Mouse (Mus musculus) G1E (cell line): ENCODE data around the gene Cdhr5.

Experiments
- CTCF ChIP-seq: IDR thresholded peaks from 2 replicates; pipeline ENCODE4 v1.5.1; 2012; ENCODE audit warnings: low read depth, low read length, inconsistent platforms, mixed read lengths
- GATA1 ChIP-seq: IDR thresholded peaks from 2 replicates; pipeline ENCODE4 v1.6.1; 2012; ENCODE audit warnings: borderline replicate concordance, low read length, inconsistent platforms, mixed read lengths
- POLR2AphosphoS5 ChIP-seq: IDR thresholded peaks from 2 replicates; pipeline ENCODE4 v1.6.1; 2012; ENCODE audit warnings: low read depth, low read length, inconsistent platforms; ENCODE audit not compliant: insufficient replicate concordance
- TAL1 ChIP-seq: conservative IDR thresholded peaks from 2 replicates; pipeline ENCODE4 v1.6.1; 2012; ENCODE audit warnings: low read depth, low read length, inconsistent platforms, mixed read lengths

GRCm38 (mm10) chr7:141319446-141319845 lies 42.9 kb upstream of the Cdhr5 start:
- TF ChIP-seq CTCF: no peak
- TF ChIP-seq TAL1: no peak
- no peak for TF ChIP-seq POLR2AphosphoS5
- no peak for TF ChIP-seq GATA1
